Mouse (Mus musculus) lung, postnatal 0 days (tissue): ENCODE data around the gene Pgm5.

Source experiments
- CTCF ChIP-seq: IDR thresholded peaks from 2 replicates; pipeline ENCODE4 v1.5.1; 2016; ENCODE audit warnings: antibody characterized with exemption, mild to moderate bottlenecking
- EP300 ChIP-seq: IDR thresholded peaks from 2 replicates; pipeline ENCODE4 v1.6.1; 2016; ENCODE audit warnings: antibody characterized with exemption, mild to moderate bottlenecking, control low read depth

GRCm38 (mm10) chr19:24636616-24637015, 225.0 kb downstream of the Pgm5 start:
- TF ChIP-seq EP300, result no peak
- no peak for TF ChIP-seq CTCF
